11 mouse cellular contexts compared by ENCODE assay signal in the genomic region with DNA sequence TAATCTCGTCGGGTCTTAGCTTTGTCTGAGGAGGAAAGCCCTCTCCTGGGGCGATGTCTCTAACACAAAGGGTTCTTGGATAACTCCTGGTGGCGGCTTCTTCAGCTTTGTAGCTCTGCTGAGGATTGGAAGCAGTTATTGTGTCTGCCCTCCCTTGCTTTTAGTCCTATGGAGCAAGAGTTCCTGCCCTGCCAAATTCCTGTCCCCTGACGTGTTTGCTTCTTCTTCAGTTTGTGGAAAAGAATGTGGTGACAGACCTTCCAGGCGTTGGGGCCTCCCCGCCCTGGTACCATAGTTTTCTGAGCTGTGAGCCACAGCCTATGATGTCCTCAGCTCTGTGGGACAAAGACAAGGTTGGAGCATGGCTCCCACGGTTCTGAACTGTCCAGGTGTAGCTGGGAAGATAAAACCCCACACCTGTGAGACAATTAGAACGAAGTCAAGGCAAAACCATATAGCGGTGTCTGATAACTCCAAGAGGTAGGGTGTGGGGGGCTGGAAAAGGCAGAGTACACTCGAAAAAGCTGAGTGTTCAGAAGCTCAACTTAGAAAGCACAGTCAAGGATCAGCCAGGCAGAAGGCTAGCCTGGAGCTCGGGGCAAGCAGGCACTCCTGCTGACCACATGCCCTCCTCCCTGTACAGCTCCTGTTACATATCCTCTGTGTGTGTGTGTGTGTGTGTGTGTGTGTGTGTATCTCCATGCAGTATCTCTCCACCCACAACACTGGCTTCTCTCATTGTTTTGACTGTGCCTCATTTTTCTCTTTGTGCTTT. TPM values are rescaled to one million over a fixed set of nuclear protein-coding genes. Genes with fewer than 3 reads are reported as not detected.
DNase-seq lines count a peak whose midpoint lies in the region; ATAC-seq and TF ChIP-seq lines count a peak whose summit lies in the region.
"Had no signal": no experiment of that assay in that cellular context is flagged by ENCODE, and none has a peak within 500 bp of the region (broad histone marks: within the 10 kb centered on the region; RNA-seq: fewer than 3 reads in every experiment).

No protein-coding gene starts in this region.

- H3K4me1 ChIP-seq in heart, embryonic 10.5 days, result peaks cover 71% of the 10 kb centered on the region
- peaks cover 23% of the 10 kb centered on the region for H3K4me1 ChIP-seq in heart, postnatal 0 days (ENCODE audit: control insufficient read depth, insufficient read depth)
- H3K4me1 ChIP-seq in lung, embryonic 14.5 days (ENCODE audit: insufficient read depth), result peaks cover 18% of the 10 kb centered on the region
- peaks cover 19% of the 10 kb centered on the region for H3K4me1 ChIP-seq in midbrain, postnatal 0 days (ENCODE audit: insufficient read depth, low read length)

- DNase-seq in heart, embryonic 10.5 days (ENCODE audit: low spot score), result no peak
- no peak for DNase-seq in heart, postnatal 25 days (ENCODE audit: low spot score)
- DNase-seq in 3T3-L1 (ENCODE audit: low read depth, low spot score), result peak; percentile 90
- peak; percentile 50 for DNase-seq in heart, postnatal 0 days (ENCODE audit: low spot score)
- DNase-seq in lung, embryonic 14.5 days, result peak; percentile 30
- no peak for DNase-seq in frontal cortex, postnatal 14 days (ENCODE audit: low spot score in 2 of 2)
- DNase-seq in embryo, embryonic 10.5 days (ENCODE audit: low spot score), result no peak
- no peak for DNase-seq in midbrain, postnatal 0 days (ENCODE audit: low spot score)
- DNase-seq: kidney, adult 8-10 months had no signal

- H3K27ac ChIP-seq in heart, embryonic 10.5 days, result peak overlapping the region; percentile 88
- H3K27ac ChIP-seq in heart, postnatal 0 days (ENCODE audit: low read depth), result peak overlapping the region; percentile 50; the same call in 1 of the 2 replicates
- peak overlapping the region; percentile 44; the same call in 1 of the 2 replicates for H3K27ac ChIP-seq in lung, embryonic 14.5 days (ENCODE audit: low read depth)
- no peak overlapping the region for H3K27ac ChIP-seq in midbrain, postnatal 0 days (ENCODE audit: low read depth, low read length)

- ATAC-seq in heart, postnatal 0 days (ENCODE audit: insufficient read depth, low read depth), result peak; percentile 38
- no peak for ATAC-seq in lung, embryonic 14.5 days (ENCODE audit: insufficient read depth)
- ATAC-seq in midbrain, postnatal 0 days (ENCODE audit: low FRiP score), result no peak
- ATAC-seq: CD4-positive, CD25-positive, alpha-beta regulatory T cell, adult 4 months; forebrain, embryonic 14.5 days had no signal

- peaks cover 34% of the 10 kb centered on the region for H3K27me3 ChIP-seq in heart, embryonic 10.5 days (ENCODE audit: insufficient read depth, poor library complexity, severe bottlenecking)
- no peaks in the 10 kb centered on the region for H3K27me3 ChIP-seq in heart, postnatal 0 days (ENCODE audit: control insufficient read depth, insufficient read depth, low read length)
- H3K27me3 ChIP-seq in lung, embryonic 14.5 days (ENCODE audit: insufficient read depth, low read length), result no peaks in the 10 kb centered on the region
- H3K27me3 ChIP-seq in midbrain, postnatal 0 days (ENCODE audit: insufficient read depth, low read length), result no peaks in the 10 kb centered on the region

- peak overlapping the region; percentile 61; the same call in 1 of the 2 replicates for H3K4me3 ChIP-seq in heart, embryonic 10.5 days
- no peak overlapping the region for H3K4me3 ChIP-seq in heart, postnatal 0 days (ENCODE audit: low read depth, low read length)
- H3K4me3 ChIP-seq in lung, embryonic 14.5 days (ENCODE audit: low read depth, low read length), result no peak overlapping the region
- no peak overlapping the region for H3K4me3 ChIP-seq in midbrain, postnatal 0 days (ENCODE audit: low read depth, low read length)

- H3K9me3 ChIP-seq in heart, embryonic 10.5 days, result no peaks in the 10 kb centered on the region
- H3K9me3 ChIP-seq in heart, postnatal 0 days (replicated peaks; ENCODE audit: control insufficient read depth, low read length), result no peaks in the 10 kb centered on the region
- H3K9me3 ChIP-seq in lung, embryonic 14.5 days (ENCODE audit: low read depth, low read length), result no peaks in the 10 kb centered on the region
- H3K9me3 ChIP-seq in midbrain, postnatal 0 days (ENCODE audit: low read length), result no peaks in the 10 kb centered on the region

- 45% methylated on average over 12 of the region's 12 CpGs for whole genome bisulfite sequencing in heart, embryonic 10.5 days
- 36% methylated on average over 12 of the region's 12 CpGs for WGBS in heart, postnatal 0 days
- 57% methylated on average over 12 of the region's 12 CpGs for WGBS in lung, embryonic 14.5 days
- WGBS in midbrain, postnatal 0 days, result 65% methylated on average over 12 of the region's 12 CpGs

- no peak overlapping the region for H3K9ac ChIP-seq in heart, postnatal 0 days (replicated peaks; ENCODE audit: low read depth, low read length)
- no peak overlapping the region for H3K9ac ChIP-seq in lung, embryonic 14.5 days
- H3K9ac ChIP-seq in midbrain, postnatal 0 days (replicated peaks; ENCODE audit: low read length, poor library complexity, severe bottlenecking), result no peak overlapping the region

- no peak for TF ChIP-seq EP300 in heart, postnatal 0 days (IDR thresholded peaks at IDR 0.05; ENCODE audit: low read depth)

- TF ChIP-seq CTCF in heart, postnatal 0 days (IDR thresholded peaks at IDR 0.05; ENCODE audit: low read depth), result no peak
- no peak for TF ChIP-seq CTCF in lung, embryonic 14.5 days (IDR thresholded peaks at IDR 0.05; ENCODE audit: low read depth)
- TF ChIP-seq CTCF in midbrain, postnatal 0 days (IDR thresholded peaks at IDR 0.05), result no peak

- intact Hi-C loops in heart, postnatal 25 days (cut with DNase I), result loop anchor here (5.0 kb wide), 1 partner anchor 299 kb away; no protein-coding TSS in a partner anchor

- peak overlapping the region; percentile 84; the same call in 1 of the 2 replicates for H3K4me2 ChIP-seq in heart, postnatal 0 days (ENCODE audit: low read depth, low read length)
- H3K4me2 ChIP-seq in lung, embryonic 14.5 days, result peak overlapping the region; percentile 23
- H3K4me2 ChIP-seq in midbrain, postnatal 0 days (ENCODE audit: low read depth, low read length, poor library complexity, severe bottlenecking), result no peak overlapping the region

- no peaks in the 10 kb centered on the region for H3K36me3 ChIP-seq in heart, embryonic 10.5 days
- no peaks in the 10 kb centered on the region for H3K36me3 ChIP-seq in heart, postnatal 0 days (replicated peaks; ENCODE audit: control insufficient read depth, insufficient read depth, low read length)
- no peaks in the 10 kb centered on the region for H3K36me3 ChIP-seq in lung, embryonic 14.5 days (ENCODE audit: insufficient read depth)
- no peaks in the 10 kb centered on the region for H3K36me3 ChIP-seq in midbrain, postnatal 0 days (ENCODE audit: insufficient read depth, low read length)

RNA-seq across cellular contexts. Expression of gene Tlr5, which starts 1.8 kb away (rescaled TPM):
- polyA plus RNA-seq in heart, embryonic 10.5 days (2016; fragmentation: Nextera tagmentation; extraction: Ambion mirVana), result 1.8 and 3.3 TPM in 2 replicates
- 1 to 10 TPM; 1.2 to 1.3 TPM for total RNA-seq in heart, postnatal 25 days (2021)
- 1.3 and 1.5 TPM in 2 replicates for total RNA-seq in heart, postnatal 0 days (2014; rRNA removed; ENCODE audit: low replicate concordance)
- polyA plus RNA-seq in heart, postnatal 0 days (2015; fragmentation: Nextera tagmentation; extraction: Ambion mirVana), result 0.74 and 0.92 TPM in 2 replicates
- 1.2 and 1.8 TPM in 2 replicates for polyA plus RNA-seq in lung, embryonic 14.5 days (2014; fragmentation: Nextera tagmentation; extraction: Ambion mirVana)
- total RNA-seq in midbrain, postnatal 0 days (2014; rRNA removed), result 0.11 and 0.19 TPM in 2 replicates
- 0.21 and 0.23 TPM in 2 replicates for polyA plus RNA-seq in midbrain, postnatal 0 days (2015; fragmentation: Nextera tagmentation; extraction: Ambion mirVana)

Comparison
In these comparisons a context has a peak if more than half of its experiments do, and no peak if none do; other contexts are left out.
1. DNase-seq: peak in 3T3-L1 (single experiment), heart, postnatal 0 days (single experiment) and lung, embryonic 14.5 days (single experiment); none in heart, embryonic 10.5 days (single experiment), heart, postnatal 25 days (single experiment), frontal cortex, postnatal 14 days (0 of 2), embryo, embryonic 10.5 days (single experiment) and midbrain, postnatal 0 days (single experiment).